Mouse (Mus musculus) CD8-positive naive resting alpha-beta T cell, adult 2 months (primary cell): ENCODE data around the gene 4930470P17Rik.

Experiments used
- DNase-seq, 2 experiments: peaks; one replicate each; pipeline ENCODE4 v3.0.0; 2022; ENCODE audit warnings: low read depth in 2 of 2, low spot score in 2 of 2

4930470P17Rik gene

DNA sequence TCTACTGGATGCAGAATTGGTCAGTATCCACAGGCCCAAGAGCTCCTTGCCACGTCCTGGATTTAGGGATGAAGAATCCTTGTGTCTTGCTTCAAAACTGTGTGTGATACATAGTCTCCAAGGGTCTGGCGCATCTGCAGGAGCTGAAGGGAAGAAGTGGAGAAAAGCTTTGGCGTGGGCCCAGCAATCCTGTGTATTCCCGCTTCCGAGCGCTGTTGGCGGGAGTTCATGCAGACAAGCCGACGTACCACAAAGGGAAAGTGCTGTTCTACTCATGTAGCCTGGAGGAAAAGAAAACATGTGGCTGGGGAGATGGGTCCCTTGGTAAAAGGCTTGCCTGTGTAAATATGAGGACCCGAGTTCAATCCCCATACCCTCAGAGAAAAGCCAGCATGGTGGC, 22.3 kb downstream of the 4930470P17Rik start:
- no peak for DNase-seq

DNA sequence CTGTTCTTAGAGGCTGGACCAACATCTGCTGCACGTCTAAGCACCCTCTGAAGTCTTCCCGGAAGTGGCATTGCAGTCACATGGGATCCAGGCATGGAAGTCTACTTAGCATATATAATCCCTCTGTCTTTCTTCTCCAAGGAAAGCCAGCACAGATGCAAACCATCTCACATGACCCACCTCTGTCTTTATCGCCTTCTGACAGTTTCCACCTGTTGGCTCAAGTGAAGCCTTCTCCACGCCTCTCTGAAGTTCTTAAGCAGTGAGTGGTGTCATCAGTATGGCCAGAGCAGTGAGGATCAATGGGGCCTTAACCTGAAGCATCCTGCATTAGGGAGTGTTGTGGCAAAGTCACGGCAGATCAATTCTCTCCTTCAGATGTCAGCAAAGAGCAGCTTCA, 23.2 kb downstream of the 4930470P17Rik start:
- DNase-seq: no peak

DNA sequence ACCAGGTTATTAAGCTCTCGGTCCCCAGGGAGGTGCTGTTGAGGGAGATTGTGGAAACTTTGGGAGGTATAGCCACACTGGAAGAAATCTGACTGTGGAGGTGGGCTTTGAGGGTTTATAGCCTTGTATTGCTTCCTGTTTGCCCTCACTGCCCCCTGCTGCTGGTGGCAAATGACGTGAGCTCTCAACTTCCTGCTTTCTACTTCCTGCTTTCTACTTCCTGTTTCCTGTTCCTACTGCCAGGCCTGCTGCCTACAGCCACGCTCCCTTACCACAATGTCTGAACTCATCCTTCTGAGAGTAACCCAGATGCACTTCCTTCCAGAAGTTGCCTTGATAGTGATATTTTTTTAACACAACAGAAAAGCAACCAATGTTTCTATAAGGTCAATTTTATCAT, 24.3 kb downstream of the 4930470P17Rik start:
- no peak for DNase-seq

DNA sequence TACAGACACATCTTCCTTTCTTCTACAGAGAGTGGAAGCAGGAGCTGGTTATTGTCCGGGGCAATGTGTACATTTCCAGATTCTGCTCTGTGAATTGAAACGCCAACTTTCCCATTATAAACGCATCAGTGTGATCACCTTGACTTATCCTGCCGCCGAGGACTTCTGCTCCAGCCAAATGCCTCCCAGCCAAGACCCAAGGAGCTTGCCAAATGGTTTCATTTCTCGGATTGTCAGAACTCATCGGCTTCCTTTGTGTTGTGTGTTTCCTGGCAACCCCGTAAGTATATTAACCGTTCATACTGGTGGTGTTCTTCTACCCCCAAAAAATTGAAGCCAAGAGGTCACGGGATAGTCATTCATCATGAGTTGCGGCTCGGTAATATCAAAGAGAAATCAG, 25.7 kb downstream of the 4930470P17Rik start:
- DNase-seq: no peak

DNA sequence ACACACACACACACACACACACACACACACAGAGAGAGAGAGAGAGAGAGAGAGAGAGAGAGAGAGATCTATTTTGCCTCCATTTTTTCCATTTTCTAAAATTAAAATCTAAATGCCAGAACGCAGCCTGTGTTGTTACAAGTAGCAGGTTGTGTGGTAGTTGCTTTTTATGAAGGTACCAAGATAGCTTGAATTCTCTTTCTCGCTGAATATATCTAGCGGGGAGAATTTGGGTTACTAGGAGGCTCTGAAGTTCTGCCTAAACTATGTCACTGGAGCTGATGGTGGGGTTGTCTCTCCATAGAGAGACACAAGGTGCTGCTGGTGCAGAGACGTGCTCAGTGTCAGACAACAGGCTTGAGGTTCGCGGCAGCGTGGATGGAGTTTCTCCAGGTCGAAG, 36.8 kb downstream of the 4930470P17Rik start:
- no peak for DNase-seq

DNA sequence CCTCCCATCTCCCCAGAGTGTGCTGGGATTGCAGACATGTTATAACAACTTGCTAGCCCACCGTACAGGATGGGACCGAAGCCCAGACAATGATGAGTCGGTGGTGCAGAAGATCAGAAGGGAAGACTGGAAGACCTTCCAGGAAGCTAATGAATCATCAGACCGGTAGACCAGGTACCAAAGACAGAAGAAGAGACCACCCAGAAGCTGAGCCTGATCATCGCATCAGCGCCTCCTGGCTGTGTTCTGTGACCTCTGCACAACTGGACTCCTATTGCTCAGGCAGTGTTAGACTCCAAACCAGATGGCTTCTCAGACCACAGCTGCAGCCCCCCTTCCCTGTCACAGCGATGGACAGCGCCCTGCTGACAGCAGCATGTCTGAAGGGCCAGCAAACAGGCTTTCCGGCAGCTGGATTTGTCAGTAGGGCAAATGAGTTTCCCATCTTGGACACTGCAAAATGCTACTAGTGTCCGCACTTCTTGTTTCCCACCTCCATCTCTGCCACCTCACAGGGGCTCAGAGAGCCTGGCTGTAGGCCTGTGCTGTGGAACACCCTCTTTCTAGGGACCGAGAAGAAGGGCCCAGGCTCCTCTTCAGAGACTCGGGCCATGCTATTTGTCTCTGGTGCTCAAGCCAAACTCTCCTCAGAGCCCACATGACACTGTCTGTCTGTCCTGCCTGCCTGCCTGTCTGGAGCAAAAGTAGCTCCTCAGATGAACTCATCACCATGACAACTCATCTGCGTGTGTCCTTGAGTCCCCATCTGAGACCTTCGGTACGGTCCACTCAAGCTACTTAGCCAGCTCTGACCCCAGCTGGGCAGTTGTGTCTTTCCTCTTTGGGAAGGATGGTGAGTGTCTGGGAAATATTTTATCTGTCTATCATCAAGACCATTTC, 37.6 kb downstream of the 4930470P17Rik start:
- no peak for DNase-seq

DNA sequence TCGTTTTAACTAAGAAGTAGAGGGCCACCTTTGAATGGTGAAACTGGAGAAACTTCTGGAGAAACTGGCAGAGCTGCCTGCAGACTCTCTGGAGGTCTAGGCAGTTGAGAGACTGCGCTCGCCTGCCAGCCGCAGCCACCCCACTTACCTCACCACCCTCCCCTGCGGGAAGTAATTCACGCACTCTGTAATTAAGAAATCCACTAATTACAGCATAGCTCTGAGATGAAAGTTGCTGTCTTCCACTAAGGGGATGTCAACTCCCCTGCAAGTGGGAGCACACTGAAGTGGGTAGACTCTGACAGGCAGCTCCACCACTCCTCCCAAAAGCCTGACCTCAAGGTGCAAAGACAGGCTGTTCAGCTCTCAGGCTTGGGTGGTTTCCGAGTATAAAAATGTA, 49.7 kb downstream of the 4930470P17Rik start:
- DNase-seq: no peak

DNA sequence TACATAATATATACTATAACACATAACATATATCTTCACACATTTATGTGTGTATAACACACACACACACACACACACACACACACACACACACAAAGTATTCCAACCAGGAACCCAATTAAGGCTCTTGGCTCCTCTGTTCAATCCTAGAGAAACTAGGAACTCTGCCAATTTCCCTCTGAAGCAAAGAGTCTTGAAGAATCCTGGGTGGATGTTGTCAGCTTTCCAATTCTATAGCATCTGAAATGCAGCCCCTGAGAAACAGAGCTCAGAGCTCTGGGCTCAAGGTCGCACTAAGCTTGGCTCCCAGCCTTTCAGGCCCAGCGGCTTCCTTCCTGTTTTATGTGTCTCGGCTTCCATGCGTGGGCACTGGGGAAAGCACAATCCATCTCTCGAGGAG, 51.6 kb downstream of the 4930470P17Rik start:
- no peak for DNase-seq

DNA sequence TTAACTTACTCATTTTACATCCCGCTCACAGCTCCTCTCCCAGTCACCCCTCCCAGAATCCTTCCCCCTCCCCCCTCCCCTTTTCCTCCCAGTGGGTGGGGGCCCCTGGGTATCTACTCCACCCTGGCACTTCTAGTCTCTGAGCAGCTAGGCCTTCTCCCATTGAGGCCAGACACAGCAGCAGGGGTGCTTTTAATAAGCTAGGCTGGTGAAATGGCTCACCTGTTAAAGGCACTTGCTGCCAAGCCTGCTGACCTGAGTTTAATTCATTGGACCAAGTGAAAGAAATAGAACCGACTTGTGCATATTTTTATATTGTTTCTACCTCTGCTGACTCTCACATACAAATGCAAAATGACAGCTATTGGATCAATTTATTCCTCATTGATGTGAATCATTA, 52.7 kb downstream of the 4930470P17Rik start:
- no peak for DNase-seq

DNA sequence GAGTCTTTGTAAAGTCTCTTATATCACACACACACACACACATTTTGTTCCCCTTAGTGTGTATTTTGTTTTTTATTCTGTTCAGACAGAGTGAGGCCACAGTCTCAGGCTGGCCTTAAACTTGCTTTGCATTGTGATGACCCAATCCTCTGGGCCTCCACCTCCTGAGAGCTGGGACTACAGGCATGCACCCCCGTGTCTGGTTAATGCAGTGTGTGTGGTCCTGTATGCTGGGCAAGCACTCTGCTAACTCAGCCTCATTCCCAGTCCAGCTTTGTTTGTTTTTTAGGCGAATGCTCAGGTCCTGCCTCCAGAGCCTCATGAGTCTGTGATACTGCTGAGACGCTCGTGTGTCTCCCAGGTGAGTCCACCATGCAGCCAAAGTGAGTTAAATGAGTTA, 53.8 kb downstream of the 4930470P17Rik start:
- no peak for DNase-seq

DNA sequence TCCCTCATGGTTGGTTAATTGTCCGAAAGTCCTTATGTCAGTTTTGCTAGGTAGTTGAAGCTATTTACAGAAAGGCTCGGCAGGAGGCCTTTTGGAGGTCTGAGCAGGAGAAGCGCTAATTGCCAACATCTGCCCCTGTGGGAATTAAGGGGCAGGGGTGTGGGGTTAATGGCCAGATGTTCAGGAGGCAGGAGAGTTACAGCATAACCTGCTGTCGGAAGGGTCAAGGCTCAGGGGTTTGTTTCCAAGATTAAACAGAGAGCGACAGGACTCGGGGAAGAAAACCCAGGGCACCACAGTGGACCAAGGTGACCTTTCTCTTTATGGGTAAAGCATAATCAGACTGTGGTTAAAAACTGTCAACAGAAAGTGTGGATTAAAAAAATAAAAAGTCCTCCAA, 54.3 kb downstream of the 4930470P17Rik start:
- no peak for DNase-seq

DNA sequence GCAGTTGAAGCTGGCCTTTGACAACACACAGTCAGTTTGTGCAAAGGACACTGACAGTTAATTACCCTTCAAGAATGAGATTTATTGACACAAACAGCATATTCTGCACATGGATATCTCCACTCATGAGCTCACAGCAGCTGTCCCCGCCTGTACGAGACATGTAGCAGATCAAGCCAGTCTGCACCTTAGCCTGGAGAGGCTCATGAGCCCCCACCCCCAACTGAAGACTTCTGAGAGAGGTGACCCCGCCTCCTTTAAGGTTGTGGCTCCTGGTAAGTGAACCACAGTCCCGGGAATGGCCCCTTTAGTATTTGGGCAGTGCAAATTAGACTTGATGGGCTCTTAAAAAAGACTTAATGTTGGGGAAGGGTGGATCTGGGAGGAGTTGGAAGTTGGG, 56.1 kb downstream of the 4930470P17Rik start:
- no peak for DNase-seq

DNA sequence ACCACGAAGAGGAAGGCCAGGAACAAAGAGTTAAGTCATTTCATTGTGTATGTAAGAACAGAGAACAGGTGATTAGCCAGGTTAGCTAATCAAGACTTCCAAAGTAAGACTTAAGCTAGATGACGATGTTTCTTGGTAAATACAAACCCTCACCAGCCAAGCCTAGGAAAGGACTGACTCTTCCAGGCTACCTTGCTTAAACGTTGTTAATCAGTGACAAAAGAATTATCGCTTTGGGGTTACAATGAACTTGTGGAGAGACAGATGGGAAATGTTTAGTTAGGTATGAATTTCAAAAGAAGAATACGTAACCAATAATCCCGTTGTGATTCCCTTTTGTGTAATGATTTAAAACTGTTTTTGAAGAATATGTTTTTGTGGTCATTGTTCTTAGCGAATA, 56.9 kb downstream of the 4930470P17Rik start:
- no peak for DNase-seq

DNA sequence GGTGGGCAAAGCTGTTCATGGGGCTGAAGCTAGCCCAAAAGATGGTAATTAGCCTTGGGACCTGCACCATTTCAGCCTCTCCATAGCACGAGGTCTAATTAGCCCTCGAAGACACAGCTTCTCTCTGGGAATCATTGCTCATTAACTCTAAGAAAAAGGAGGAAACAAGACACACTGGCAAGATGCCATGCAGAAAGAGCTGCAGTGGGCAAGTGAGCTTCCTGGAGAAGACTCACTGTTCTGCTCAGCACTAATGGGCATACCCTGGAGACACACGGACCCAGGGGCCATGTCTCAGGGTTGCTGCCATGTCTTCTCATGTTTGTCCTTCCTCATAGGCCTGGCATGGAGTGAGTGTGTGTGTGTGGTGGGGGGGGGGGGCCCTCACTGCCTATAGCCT, 57.7 kb downstream of the 4930470P17Rik start:
- no peak for DNase-seq

DNA sequence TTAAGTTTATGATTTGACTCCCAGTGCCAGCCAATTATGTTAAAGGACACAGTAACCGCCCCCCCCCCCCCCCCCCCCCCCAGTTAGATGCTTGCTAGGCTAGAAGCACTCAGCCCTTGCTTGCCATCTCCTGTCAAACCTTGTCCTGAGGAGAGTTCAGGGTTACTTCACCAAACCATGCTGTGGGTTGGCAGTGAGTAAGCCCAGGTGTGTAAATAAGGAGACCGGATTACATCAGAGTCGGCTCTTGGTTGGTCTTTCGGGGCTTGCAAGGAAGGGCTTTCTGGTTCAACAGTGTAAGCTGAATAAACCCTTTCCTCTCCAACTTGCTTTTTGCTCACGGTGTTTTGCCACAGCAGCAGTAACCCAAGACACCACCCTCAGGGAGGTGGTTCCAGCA, 58.2 kb downstream of the 4930470P17Rik start:
- DNase-seq: no peak

DNA sequence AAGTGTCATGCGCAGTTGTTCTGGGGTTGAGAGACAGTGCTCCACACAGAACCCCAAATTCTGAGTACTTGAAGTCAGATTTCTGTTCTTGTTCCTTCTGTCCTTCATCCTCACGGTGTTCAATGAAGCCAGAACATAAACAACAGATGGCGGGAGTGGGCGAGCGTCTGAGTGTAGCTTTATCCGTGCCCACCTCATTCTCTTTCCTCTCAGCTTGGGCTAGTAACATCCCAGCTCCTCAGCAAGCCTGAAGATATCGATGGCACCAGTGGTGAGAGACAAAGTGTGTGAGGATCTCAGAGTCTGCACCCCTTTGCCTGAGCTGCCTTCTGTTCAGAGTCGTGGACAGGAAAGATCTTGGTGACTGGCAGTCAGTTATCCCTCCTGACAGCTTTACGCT, 62.6 kb downstream of the 4930470P17Rik start:
- DNase-seq: no peak

DNA sequence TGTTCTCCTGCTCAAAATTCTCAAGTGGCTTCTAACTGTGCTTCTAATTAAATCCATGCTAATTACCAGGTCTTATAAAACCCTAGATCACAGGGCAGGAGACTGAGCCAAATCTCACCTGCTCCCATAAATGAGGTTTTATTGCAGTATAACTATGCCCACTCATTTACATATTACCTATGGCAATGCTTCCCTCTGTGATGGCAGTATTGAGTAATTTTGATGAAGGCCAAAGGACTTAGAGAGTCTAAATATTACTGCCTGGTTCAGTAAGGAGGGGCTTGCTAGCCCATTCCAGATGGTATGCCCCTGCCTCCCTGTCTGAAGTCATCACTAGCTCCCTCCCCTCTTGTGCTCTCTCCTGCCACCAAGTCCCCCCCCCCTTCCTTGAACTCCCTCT, 66.0 kb downstream of the 4930470P17Rik start:
- DNase-seq: no peak

DNA sequence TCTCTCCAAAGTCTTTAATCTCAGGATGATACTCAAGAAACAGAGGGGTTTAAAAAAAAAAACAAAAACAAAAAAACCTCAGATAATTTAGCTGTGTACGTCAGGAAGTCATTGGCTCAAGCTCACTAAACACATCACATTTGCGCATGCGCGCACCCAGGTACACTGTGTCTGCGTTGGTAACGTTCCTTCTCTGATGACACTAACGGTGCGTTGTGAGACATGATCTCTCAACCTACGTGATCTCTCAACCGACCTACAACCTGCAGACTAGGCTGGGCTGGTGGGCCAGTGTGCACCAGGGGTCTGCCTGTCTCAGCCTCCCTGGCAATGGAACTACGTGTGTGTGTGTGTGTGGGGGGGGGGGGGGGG, 67.0 kb downstream of the 4930470P17Rik start:
- no peak for DNase-seq

DNA sequence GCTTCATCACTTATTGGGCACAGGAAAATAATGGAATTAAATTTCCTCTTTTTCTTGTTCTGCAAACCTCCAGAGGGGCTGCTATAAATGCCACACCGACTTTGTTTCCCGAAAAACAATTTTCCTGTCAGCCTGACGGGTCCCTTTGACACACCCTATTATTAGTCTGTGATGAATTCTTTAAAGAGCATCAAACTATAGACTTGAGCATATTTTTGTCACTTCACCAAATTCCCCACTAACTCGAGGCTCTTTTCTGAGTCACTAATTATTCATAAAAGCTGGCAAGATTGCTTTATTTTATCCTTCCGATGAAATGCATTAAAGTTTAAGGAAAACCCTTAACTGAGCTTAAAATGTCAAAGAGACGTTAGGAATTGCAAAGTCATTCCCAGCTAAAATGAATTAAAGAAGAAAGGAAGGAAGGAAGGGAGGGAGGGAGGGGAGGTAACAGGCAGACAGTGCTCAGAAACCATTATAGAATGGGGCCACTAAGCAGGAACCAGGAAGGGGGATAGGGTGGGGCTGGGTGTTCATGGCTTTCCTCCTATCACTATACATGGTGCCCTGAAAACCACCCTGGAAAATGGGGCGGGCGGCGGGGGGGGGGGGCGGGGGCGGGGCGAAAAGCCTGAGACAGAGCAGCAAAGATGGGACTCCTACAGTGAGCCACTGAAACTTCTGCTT, 67.6 kb downstream of the 4930470P17Rik start:
- no peak for DNase-seq

DNA sequence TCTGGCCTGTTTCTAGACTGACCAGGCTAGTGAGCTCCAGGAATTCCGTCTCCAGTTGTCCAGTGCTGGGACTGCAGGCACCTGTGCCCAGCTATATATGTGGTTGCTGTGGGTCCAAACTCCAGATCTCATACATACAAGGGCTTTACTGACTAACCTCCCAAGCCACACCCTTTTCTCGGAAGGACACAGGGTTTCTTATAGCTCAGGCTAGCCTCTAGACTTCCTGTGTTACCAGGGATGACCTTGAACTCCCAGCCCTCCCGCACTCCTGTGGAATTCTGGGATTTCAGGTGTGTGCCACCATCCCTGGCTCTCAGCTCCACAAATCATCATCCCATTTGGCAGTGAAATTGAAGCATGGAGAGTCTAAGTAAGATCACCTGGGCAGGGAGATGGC, 71.6 kb downstream of the 4930470P17Rik start:
- DNase-seq: no peak

DNA sequence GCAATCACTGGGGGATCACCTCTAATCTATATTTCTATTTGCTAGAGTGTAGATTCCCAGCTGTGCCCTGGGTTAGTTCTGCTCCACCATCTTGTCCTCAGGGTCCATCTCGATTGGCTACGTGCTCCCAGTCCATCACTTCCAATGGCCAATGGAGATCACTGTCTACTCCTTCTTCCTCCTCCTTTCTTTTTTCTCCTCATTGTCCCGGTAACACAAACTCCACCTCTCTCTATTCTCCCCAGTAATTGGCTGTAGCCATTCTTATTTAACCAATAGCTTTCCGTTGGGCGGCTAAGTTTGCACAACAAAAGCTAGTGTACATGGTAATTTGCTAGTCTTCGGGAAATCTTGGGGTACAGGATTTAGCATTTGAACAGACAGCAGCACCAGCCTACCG, 72.1 kb downstream of the 4930470P17Rik start:
- DNase-seq: no peak
